24 mouse cellular contexts compared by ENCODE assay signal in the genomic region with DNA sequence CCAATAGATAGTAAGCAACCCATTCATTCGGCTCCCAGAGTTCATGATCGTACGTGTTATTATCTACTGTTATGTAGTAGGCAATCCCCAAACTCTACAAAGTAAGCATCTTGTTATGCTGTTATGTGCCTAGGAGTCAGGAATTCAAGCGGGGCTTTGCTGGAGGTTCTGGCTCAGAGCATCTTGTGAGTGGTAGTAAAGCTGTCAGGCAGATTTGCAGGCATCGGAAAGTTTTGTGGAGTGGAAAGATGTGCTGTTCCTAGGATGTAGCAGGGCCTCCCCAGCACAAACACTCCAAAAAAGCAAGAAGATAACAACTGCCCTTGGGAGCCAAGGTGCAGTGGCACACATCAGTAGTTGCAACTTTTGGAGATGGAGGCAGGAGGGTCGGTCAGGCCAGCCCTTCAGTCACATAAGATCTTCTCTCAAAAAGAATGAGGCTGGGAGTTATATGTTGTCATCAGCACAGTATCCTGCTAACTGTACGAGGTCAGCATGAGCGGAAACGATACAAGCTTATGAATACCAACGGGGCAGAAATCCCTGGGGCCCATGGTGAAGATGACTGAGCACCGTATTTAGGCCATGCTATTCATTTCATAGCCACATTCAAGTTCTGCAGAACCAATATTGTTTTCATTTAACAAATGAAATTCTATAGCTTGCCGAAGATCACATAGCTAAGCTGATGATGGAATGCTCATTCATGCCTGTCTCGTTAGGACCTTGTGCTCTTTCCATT.
"Had no signal": no experiment of that assay in that cellular context is flagged by ENCODE, and none has a peak within 500 bp of the region (broad histone marks: within the 10 kb centered on the region; RNA-seq: fewer than 3 reads in every experiment).

No protein-coding gene starts in this region.

- H3K9ac ChIP-seq: heart, embryonic 12.5 days; hindbrain, embryonic 12.5 days; hindbrain, embryonic 14.5 days; intestine, embryonic 15.5 days; limb, embryonic 12.5 days; liver, embryonic 13.5 days; liver, embryonic 15.5 days had no signal

- H3K4me3 ChIP-seq: gastrocnemius, adult 2 months; heart, embryonic 10.5 days; heart, embryonic 12.5 days; hindbrain, embryonic 10.5 days; hindbrain, embryonic 12.5 days; intestine, embryonic 15.5 days; layer of hippocampus, adult 2 months; left cerebral cortex, adult 2 months; limb, embryonic 10.5 days; limb, embryonic 12.5 days; liver, embryonic 13.5 days; liver, embryonic 15.5 days had no signal

- H3K4me2 ChIP-seq: heart, embryonic 12.5 days; hindbrain, embryonic 12.5 days; hindbrain, embryonic 14.5 days; intestine, embryonic 15.5 days; limb, embryonic 12.5 days; liver, embryonic 11.5 days had no signal

- H3K9me3 ChIP-seq: heart, embryonic 10.5 days; heart, embryonic 12.5 days; hindbrain, embryonic 10.5 days; hindbrain, embryonic 12.5 days; intestine, embryonic 15.5 days; limb, embryonic 10.5 days; limb, embryonic 12.5 days; liver, embryonic 13.5 days; liver, embryonic 15.5 days had no signal

- DNase-seq: gastrocnemius, adult 2 months; gastrocnemius, postnatal 10 days; gastrocnemius, postnatal 25 days; heart, adult 18-20 months; heart, postnatal 10 days; heart, postnatal 4 days; kidney, adult 8-10 months; kidney, postnatal 25 days had no signal

- ATAC-seq: hindbrain, embryonic 16.5 days; inflammation-experienced regulatory T-cells, adult 6 months; intestine, embryonic 15.5 days; intestine, postnatal 0 days had no signal

- H3K27ac ChIP-seq: gastrocnemius, adult 2 months; heart, embryonic 10.5 days; hindbrain, embryonic 10.5 days; hindbrain, embryonic 12.5 days; hindbrain, embryonic 14.5 days; intestine, embryonic 15.5 days; layer of hippocampus, adult 2 months; left cerebral cortex, adult 2 months; limb, embryonic 10.5 days; limb, embryonic 12.5 days; liver, embryonic 13.5 days; liver, embryonic 15.5 days had no signal

- H3K27me3 ChIP-seq: heart, embryonic 12.5 days; hindbrain, embryonic 12.5 days; intestine, embryonic 15.5 days; limb, embryonic 12.5 days; liver, embryonic 13.5 days; liver, embryonic 15.5 days had no signal

- H3K4me1 ChIP-seq: heart, embryonic 10.5 days; heart, embryonic 12.5 days; intestine, embryonic 15.5 days; limb, embryonic 10.5 days; limb, embryonic 12.5 days had no signal
